Mouse (Mus musculus) hindbrain, embryonic 16.5 days (tissue): Measurements from ENCODE around the gene Itpripl2. TPM values are rescaled to one million over a fixed set of nuclear protein-coding genes. Genes with fewer than 3 reads are reported as not detected.

Experiments
- ATAC-seq: fragments of 200-750 bp; cut with Nextera tagmentation; 2 replicates; pipeline ENCODE4 v1.8.0; 2017; ENCODE audit warnings: moderate TSS enrichment, moderate library complexity
- H3K27ac ChIP-seq: fragments of 300-500 bp; sonication (generic); 2 replicates; pipeline ENCODE4 v1.5.1; 2014; ENCODE audit warnings: low read depth, mild to moderate bottlenecking, control low read depth, low read length, moderate library complexity
- H3K27me3 ChIP-seq: fragments of 300-500 bp; sonication (generic); replicated peaks from 2 replicates; pipeline ENCODE4 v1.6.1; 2014; ENCODE audit warnings: low read length; ENCODE audit not compliant: control insufficient read depth, insufficient read depth
- H3K36me3 ChIP-seq: fragments of 300-500 bp; sonication (generic); 2 replicates; pipeline ENCODE4 v1.6.1; 2014; ENCODE audit warnings: mild to moderate bottlenecking, low read length, moderate library complexity, mixed read lengths; ENCODE audit not compliant: control insufficient read depth, insufficient read depth
- H3K4me1 ChIP-seq: fragments of 300-500 bp; sonication (generic); 2 replicates; pipeline ENCODE4 v1.6.1; 2014; ENCODE audit warnings: low read depth, low read length; ENCODE audit not compliant: control insufficient read depth, insufficient read depth
- H3K4me2 ChIP-seq: fragments of 300-500 bp; sonication (generic); 2 replicates; pipeline ENCODE4 v1.6.1; 2014; ENCODE audit warnings: mild to moderate bottlenecking, low read length, control low read depth, moderate library complexity
- H3K4me3 ChIP-seq: fragments of 300-500 bp; sonication (generic); 2 replicates; pipeline ENCODE4 v1.5.1; 2014; ENCODE audit warnings: mild to moderate bottlenecking, low read length, control low read depth, moderate library complexity
- H3K9ac ChIP-seq: fragments of 300-500 bp; sonication (generic); 2 replicates; pipeline ENCODE4 v1.6.1; 2014; ENCODE audit warnings: low read depth, mild to moderate bottlenecking, control low read depth, low read length, moderate library complexity
- H3K9me3 ChIP-seq: fragments of 300-500 bp; sonication (generic); 2 replicates; pipeline ENCODE4 v1.6.1; 2014; ENCODE audit warnings: mild to moderate bottlenecking, low read length, moderate library complexity; ENCODE audit not compliant: control insufficient read depth
- WGBS: fragments of 180-500 bp; shearing (Covaris S2); extraction: QIAGEN DNeasy Blood & Tissue Kit; methylation state at CpG from one replicate; pipeline ENCODE4 v1.1.7; 2014; 5-methylcytosine and 5-hydroxymethylcytosine counted together
- polyA plus RNA-seq: library from polyadenylated mRNA; unstranded; fragments of >200 nt; fragmentation: Nextera tagmentation; extraction: Ambion mirVana; gene quantifications from 2 replicates; pipeline ENCODE4 v1.2.1, GENCODE M21; 2015

Gene Itpripl2
- polyA plus RNA-seq, 1 experiment from 2014 or later, result 0.89 TPM

- no peak for ATAC-seq
- H3K4me3 ChIP-seq, result no peak overlapping the region
- no peak overlapping the region for H3K9ac ChIP-seq
- H3K27me3 ChIP-seq, result 0 out of 2 replicates have a peak, but pooled peaks cover 2% of the 10 kb centered on the region
- no peaks in the 10 kb centered on the region for H3K4me1 ChIP-seq
- no peaks in the 10 kb centered on the region for H3K9me3 ChIP-seq
- H3K36me3 ChIP-seq, result no peaks in the 10 kb centered on the region
- H3K27ac ChIP-seq, result no peak overlapping the region
- 57% methylated on average over 4 of the region's 4 CpGs for WGBS
- no peak overlapping the region for H3K4me2 ChIP-seq
Observed at GRCm38 (mm10) chr7:118453722-118454121, 38.1 kb downstream of the Itpripl2 start.

GRCm38 (mm10) chr7:118452940-118453339 is 38.8 kb downstream of the Itpripl2 start:
- 48% methylated on average over 2 of the region's 2 CpGs for WGBS
- ATAC-seq, result no peak
- Histone ChIP-seq H3K9me3 (no peaks in the 10 kb centered on the region), H3K4me2 (no peak overlapping the region), H3K4me1 (peaks cover 6% of the 10 kb centered on the region), H3K27ac (no peak overlapping the region), H3K4me3 (no peak overlapping the region), H3K27me3 (0 out of 2 replicates have a peak, but pooled peaks cover 2% of the 10 kb centered on the region), H3K9ac (no peak overlapping the region), H3K36me3 (no peaks in the 10 kb centered on the region)

- under 1% methylated on average over 57 of the region's 58 CpGs for whole genome bisulfite sequencing
- no peaks in the 10 kb centered on the region for H3K36me3 ChIP-seq
- H3K9me3 ChIP-seq, result no peaks in the 10 kb centered on the region
- no peak within 1 kb of the TSS for H3K27ac ChIP-seq
- ATAC-seq, result peak; percentile 71
- peaks cover 5% of the 10 kb centered on the region; the same call in 1 of the 2 replicates for H3K27me3 ChIP-seq
- peak within 1 kb of the TSS; percentile 77 for H3K4me2 ChIP-seq
- peaks cover 15% of the 10 kb centered on the region for H3K4me1 ChIP-seq
- peak within 1 kb of the TSS; percentile 68 for H3K4me3 ChIP-seq
- H3K9ac ChIP-seq, result peak within 1 kb of the TSS; percentile 78
Observed at GRCm38 (mm10) chr7:118448134-118448967, 43.4 kb downstream of the Itpripl2 start, which contains the start of gene Syt17. Gene Syt17 (minus strand): TSS chr7:118448222.

- Histone ChIP-seq H3K36me3 (no peaks in the 10 kb centered on the region), H3K9ac (peak overlapping the region; percentile 78), H3K27me3 (peaks cover 5% of the 10 kb centered on the region; the same call in 1 of the 2 replicates), H3K27ac (no peak overlapping the region), H3K4me2 (peak overlapping the region; percentile 77), H3K4me3 (peak overlapping the region; percentile 68), H3K9me3 (no peaks in the 10 kb centered on the region), H3K4me1 (peaks cover 15% of the 10 kb centered on the region)
- WGBS, result under 1% methylated on average over 64 of the region's 65 CpGs
- ATAC-seq, result peak; percentile 60
Observed at GRCm38 (mm10) chr7:118447291-118448133, 44.3 kb downstream of the Itpripl2 start.

GRCm38 (mm10) chr7:118443895-118444485 is 47.8 kb downstream of the Itpripl2 start:
- ATAC-seq, result no peak
- Histone ChIP-seq H3K9me3 (no peaks in the 10 kb centered on the region), H3K4me2 (no peak overlapping the region), H3K27me3 (peaks cover 2% of the 10 kb centered on the region; the same call in 1 of the 2 replicates), H3K27ac (no peak overlapping the region), H3K36me3 (no peaks in the 10 kb centered on the region), H3K4me3 (no peak overlapping the region), H3K9ac (no peak overlapping the region), H3K4me1 (peaks cover 15% of the 10 kb centered on the region)
- 65% methylated on average over 7 of the region's 7 CpGs for WGBS

GRCm38 (mm10) chr7:118443371-118443770 is 48.4 kb downstream of the Itpripl2 start:
- 4% methylated on average over 9 of the region's 9 CpGs for WGBS
- Histone ChIP-seq H3K9me3 (no peaks in the 10 kb centered on the region), H3K27ac (no peak overlapping the region), H3K4me1 (peaks cover 13% of the 10 kb centered on the region), H3K9ac (peak overlapping the region; percentile 31), H3K4me2 (peak overlapping the region; percentile 32), H3K4me3 (peak overlapping the region; percentile 8; the same call in 1 of the 2 replicates), H3K36me3 (no peaks in the 10 kb centered on the region), H3K27me3 (peaks cover 2% of the 10 kb centered on the region; the same call in 1 of the 2 replicates)
- ATAC-seq, result no peak

- Histone ChIP-seq H3K4me3 (no peak overlapping the region), H3K27me3 (peaks cover 2% of the 10 kb centered on the region; the same call in 1 of the 2 replicates), H3K4me2 (no peak overlapping the region), H3K9ac (no peak overlapping the region), H3K27ac (no peak overlapping the region), H3K9me3 (no peaks in the 10 kb centered on the region), H3K36me3 (no peaks in the 10 kb centered on the region), H3K4me1 (no peaks in the 10 kb centered on the region; the same call in none of the 2 replicates)
- WGBS, result 86% methylated on average over 6 of the region's 6 CpGs
- ATAC-seq, result no peak
Observed at GRCm38 (mm10) chr7:118441535-118441934, 50.2 kb downstream of the Itpripl2 start.

- Histone ChIP-seq H3K9me3 (no peaks in the 10 kb centered on the region), H3K4me1 (no peaks in the 10 kb centered on the region), H3K36me3 (no peaks in the 10 kb centered on the region), H3K4me2 (no peak overlapping the region), H3K27me3 (no peaks in the 10 kb centered on the region), H3K27ac (no peak overlapping the region), H3K4me3 (no peak overlapping the region), H3K9ac (no peak overlapping the region)
- no peak for ATAC-seq
- WGBS, result 59% methylated on average over 7 of the region's 7 CpGs
Observed at GRCm38 (mm10) chr7:118437101-118437802, 54.5 kb downstream of the Itpripl2 start.
